7 mouse cellular contexts compared by ENCODE assay signal in the genomic region with DNA sequence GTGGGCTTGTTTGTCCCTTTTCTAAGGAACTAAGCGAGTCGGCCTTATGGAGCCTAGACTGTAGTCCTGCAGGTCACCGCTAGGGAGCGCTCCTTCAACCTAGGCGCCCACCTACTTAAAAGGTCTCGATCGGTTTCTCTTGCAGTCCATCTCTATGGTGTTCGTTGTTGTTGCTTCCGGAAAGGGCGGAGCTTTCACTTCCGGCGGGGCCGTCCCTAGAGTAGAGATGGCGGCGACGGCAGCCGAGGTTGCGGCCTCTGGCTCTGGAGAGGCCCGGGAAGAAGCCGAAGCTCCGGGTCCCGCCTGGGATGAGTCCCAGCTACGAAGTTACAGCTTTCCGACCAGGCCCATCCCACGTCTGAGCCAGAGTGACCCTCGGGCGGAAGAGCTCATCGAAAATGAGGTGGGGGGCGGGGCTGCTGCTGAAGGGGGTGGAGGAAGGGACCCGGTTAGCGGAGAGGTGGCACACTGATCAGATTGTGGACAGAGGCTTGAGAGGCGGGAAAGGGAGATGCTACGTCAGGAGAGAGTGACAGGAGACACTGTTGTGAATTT. TPM values are rescaled to one million over a fixed set of nuclear protein-coding genes. Genes with fewer than 3 reads are reported as not detected.
DNase-seq lines count a peak whose midpoint lies in the region; ATAC-seq lines count a peak whose summit lies in the region.

Gene Hif1an, plus strand, starts transcription at position 199 of the 555 bp plus-strand sequence.

- H3K27me3 ChIP-seq in embryonic facial prominence, embryonic 12.5 days: no peaks in the 10 kb centered on the region
- no peaks in the 10 kb centered on the region for H3K27me3 ChIP-seq in limb, embryonic 11.5 days (ENCODE audit: control insufficient read depth, insufficient read depth, low read length)
- H3K27me3 ChIP-seq in midbrain, embryonic 14.5 days (ENCODE audit: control insufficient read depth, insufficient read depth, low read length): no peaks in the 10 kb centered on the region

- peak within 1 kb of the TSS; percentile 43; the same call in 1 of the 2 replicates for H3K27ac ChIP-seq in embryonic facial prominence, embryonic 12.5 days
- H3K27ac ChIP-seq in limb, embryonic 11.5 days (replicated peaks; ENCODE audit: low read depth, low read length): no peak within 1 kb of the TSS
- H3K27ac ChIP-seq in midbrain, embryonic 14.5 days (replicated peaks; ENCODE audit: low read depth, low read length): peak within 1 kb of the TSS; percentile 79

- no peaks in the 10 kb centered on the region for H3K9me3 ChIP-seq in embryonic facial prominence, embryonic 12.5 days
- no peaks in the 10 kb centered on the region for H3K9me3 ChIP-seq in limb, embryonic 11.5 days (ENCODE audit: control insufficient read depth, low read length)
- no peaks in the 10 kb centered on the region for H3K9me3 ChIP-seq in midbrain, embryonic 14.5 days (ENCODE audit: control insufficient read depth, low read length)

- under 1% methylated on average over 33 of the region's 33 CpGs for WGBS in embryonic facial prominence, embryonic 12.5 days
- WGBS in limb, embryonic 11.5 days: under 1% methylated on average over 33 of the region's 33 CpGs
- under 1% methylated on average over 33 of the region's 33 CpGs for WGBS in midbrain, embryonic 14.5 days

- peaks cover 27% of the 10 kb centered on the region for H3K36me3 ChIP-seq in embryonic facial prominence, embryonic 12.5 days
- peaks cover under 1% of the 10 kb centered on the region; the same call in 1 of the 2 replicates for H3K36me3 ChIP-seq in limb, embryonic 11.5 days (ENCODE audit: control insufficient read depth, insufficient read depth, low read length)
- peaks cover 29% of the 10 kb centered on the region for H3K36me3 ChIP-seq in midbrain, embryonic 14.5 days (ENCODE audit: control insufficient read depth, insufficient read depth, low read length)

- ATAC-seq in embryonic facial prominence, embryonic 12.5 days (ENCODE audit: insufficient number of reproducible peaks, insufficient read depth, low FRiP score, low TSS enrichment): peak; percentile 94
- peak; percentile 91 for ATAC-seq in limb, embryonic 11.5 days (ENCODE audit: insufficient number of reproducible peaks, low FRiP score, low TSS enrichment, low read depth)
- ATAC-seq in midbrain, embryonic 14.5 days (ENCODE audit: low FRiP score, low TSS enrichment): peak; percentile 95

- H3K9ac ChIP-seq in embryonic facial prominence, embryonic 12.5 days: peak within 1 kb of the TSS; percentile 57
- H3K9ac ChIP-seq in limb, embryonic 11.5 days (ENCODE audit: low read length): peak within 1 kb of the TSS; percentile 68
- H3K9ac ChIP-seq in midbrain, embryonic 14.5 days (replicated peaks; ENCODE audit: low read length): peak within 1 kb of the TSS; percentile 72

- H3K4me1 ChIP-seq in embryonic facial prominence, embryonic 12.5 days: peaks cover 17% of the 10 kb centered on the region
- H3K4me1 ChIP-seq in limb, embryonic 11.5 days (ENCODE audit: control insufficient read depth, insufficient read depth, low read length): peaks cover 16% of the 10 kb centered on the region
- peaks cover 12% of the 10 kb centered on the region for H3K4me1 ChIP-seq in midbrain, embryonic 14.5 days (ENCODE audit: control insufficient read depth, insufficient read depth, low read length)

- DNase-seq in adrenal gland, postnatal 25 days: peak; percentile 90
- DNase-seq in heart, adult 11 months: peak; percentile 99
- DNase-seq in kidney, adult 18-20 months: peak; percentile 96
- peak; percentile 97 for DNase-seq in limb, embryonic 11.5 days (ENCODE audit: low spot score)
- DNase-seq in midbrain, embryonic 14.5 days: peak; percentile 98
- peak; percentile 87 to 93 for DNase-seq in spleen, adult 18-20 months

- peak within 1 kb of the TSS; percentile 56 for H3K4me3 ChIP-seq in embryonic facial prominence, embryonic 12.5 days
- H3K4me3 ChIP-seq in limb, embryonic 11.5 days (ENCODE audit: low read depth, low read length): peak within 1 kb of the TSS; percentile 74
- peak within 1 kb of the TSS; percentile 66 for H3K4me3 ChIP-seq in midbrain, embryonic 14.5 days (replicated peaks; ENCODE audit: low read depth, low read length)

- peak within 1 kb of the TSS; percentile 88 for H3K4me2 ChIP-seq in embryonic facial prominence, embryonic 12.5 days (replicated peaks)
- H3K4me2 ChIP-seq in limb, embryonic 11.5 days (ENCODE audit: low read depth, severe bottlenecking): peak within 1 kb of the TSS; percentile 80
- H3K4me2 ChIP-seq in midbrain, embryonic 14.5 days (ENCODE audit: low read length): peak within 1 kb of the TSS; percentile 88

RNA-seq across cellular contexts. Expression of gene Hif1an, which starts in this region (rescaled TPM):
- 27.6 and 30.4 TPM in 2 replicates for total RNA-seq in adrenal gland, postnatal 25 days (2021)
- polyA plus RNA-seq in embryonic facial prominence, embryonic 12.5 days (2016; fragmentation: Nextera tagmentation; extraction: Ambion mirVana): 44.2 and 44.5 TPM in 2 replicates
- 26.5 and 34.7 TPM in 2 replicates for polyA plus RNA-seq in limb, embryonic 11.5 days (2014; fragmentation: Nextera tagmentation; extraction: Ambion mirVana)
- 21.1 and 21.7 TPM in 2 replicates for polyA plus RNA-seq in midbrain, embryonic 14.5 days (2014; fragmentation: Nextera tagmentation; extraction: Ambion mirVana)
